Mouse (Mus musculus): ENCODE data around the gene Eprs. TPM values are rescaled to one million over a fixed set of nuclear protein-coding genes. Genes with fewer than 3 reads are reported as not detected.

Gene Eprs
- polyA plus RNA-seq, 1 experiment from 2014 or later, result 163 TPM

- Histone ChIP-seq H3K27me3 (no peaks in the 10 kb centered on the region), H3K9ac (no peak overlapping the region), H3K9me3 (no peaks in the 10 kb centered on the region), H3K4me1 (no peaks in the 10 kb centered on the region), H3K27ac (no peak overlapping the region), H3K36me3 (peaks cover 68% of the 10 kb centered on the region), H3K4me2 (replicated peaks) (no peak overlapping the region), H3K4me3 (no peak overlapping the region)
- no peak for ATAC-seq (ENCODE audit: insufficient number of reproducible peaks, insufficient read depth, low FRiP score, low TSS enrichment)
- WGBS, result 92% methylated on average over 6 of the region's 6 CpGs
These were observed 57.9 kb downstream of the Eprs start for GRCm38 (mm10) chr1:185420776-185421175.

GRCm38 (mm10) chr1:185426583-185426982 lies 63.7 kb downstream of the Eprs start:
- Histone ChIP-seq H3K9me3 (no peaks in the 10 kb centered on the region), H3K27ac (no peak overlapping the region), H3K9ac (no peak overlapping the region), H3K27me3 (no peaks in the 10 kb centered on the region), H3K4me2 (replicated peaks) (no peak overlapping the region), H3K4me1 (no peaks in the 10 kb centered on the region), H3K4me3 (no peak overlapping the region), H3K36me3 (peaks cover 65% of the 10 kb centered on the region)
- WGBS, result 95% methylated on average over 5 of the region's 5 CpGs
- no peak for ATAC-seq (ENCODE audit: insufficient number of reproducible peaks, insufficient read depth, low FRiP score, low TSS enrichment)

DNA sequence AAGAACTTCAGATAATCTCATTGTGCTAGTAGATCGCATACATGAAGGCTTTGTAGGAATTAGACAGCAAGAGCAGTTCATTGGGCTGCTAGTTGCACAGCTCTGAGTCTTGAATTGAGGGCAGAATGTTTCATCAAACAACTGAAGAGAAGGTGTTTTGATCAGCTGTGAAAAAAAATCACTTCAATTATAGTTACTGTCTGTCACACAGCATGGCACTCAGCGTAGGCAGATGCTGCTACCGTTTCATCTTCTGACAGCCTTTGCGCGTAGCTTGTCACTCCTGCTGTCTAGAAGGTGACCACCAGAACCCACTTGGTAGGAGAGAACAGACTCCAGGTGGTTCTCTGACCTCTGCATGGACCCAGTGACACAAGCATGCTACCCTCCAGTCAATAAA lies 67.6 kb downstream of the Eprs start:
- Histone ChIP-seq H3K27ac (no peak overlapping the region), H3K4me3 (no peak overlapping the region), H3K4me1 (no peaks in the 10 kb centered on the region), H3K36me3 (peaks cover 42% of the 10 kb centered on the region), H3K4me2 (replicated peaks) (no peak overlapping the region), H3K9me3 (no peaks in the 10 kb centered on the region), H3K9ac (no peak overlapping the region), H3K27me3 (no peaks in the 10 kb centered on the region)
- no peak for ATAC-seq (ENCODE audit: insufficient number of reproducible peaks, insufficient read depth, low FRiP score, low TSS enrichment)
- WGBS, result 91% methylated on average over 5 of the region's 5 CpGs

GRCm38 (mm10) chr1:185431245-185431997 lies 68.6 kb downstream of the Eprs start:
- H3K36me3 ChIP-seq, result peaks cover 36% of the 10 kb centered on the region
- 80% methylated on average over 6 of the region's 6 CpGs for WGBS
- no peak overlapping the region for H3K9ac ChIP-seq
- no peak overlapping the region for H3K4me2 ChIP-seq (replicated peaks)
- H3K27ac ChIP-seq, result no peak overlapping the region
- H3K4me1 ChIP-seq, result no peaks in the 10 kb centered on the region
- H3K4me3 ChIP-seq, result no peak overlapping the region
- H3K9me3 ChIP-seq, result no peaks in the 10 kb centered on the region
- H3K27me3 ChIP-seq, result no peaks in the 10 kb centered on the region
- ATAC-seq (ENCODE audit: insufficient number of reproducible peaks, insufficient read depth, low FRiP score, low TSS enrichment), result no peak

- Histone ChIP-seq H3K4me2 (replicated peaks) (no peak overlapping the region), H3K36me3 (peaks cover 30% of the 10 kb centered on the region), H3K4me3 (no peak overlapping the region), H3K9me3 (no peaks in the 10 kb centered on the region), H3K27me3 (no peaks in the 10 kb centered on the region), H3K4me1 (no peaks in the 10 kb centered on the region), H3K27ac (no peak overlapping the region), H3K9ac (no peak overlapping the region)
- WGBS, result 73% methylated on average over 13 of the region's 13 CpGs
- no peak for ATAC-seq (ENCODE audit: insufficient number of reproducible peaks, insufficient read depth, low FRiP score, low TSS enrichment)
These were observed 69.1 kb downstream of the Eprs start for GRCm38 (mm10) chr1:185431998-185432317.

GRCm38 (mm10) chr1:185433112-185433511 lies 70.3 kb downstream of the Eprs start:
- Histone ChIP-seq H3K27ac (no peak overlapping the region), H3K4me2 (replicated peaks) (no peak overlapping the region)
- 79% methylated on average over 6 of the region's 6 CpGs for WGBS

GRCm38 (mm10) chr1:185438841-185439580 lies 76.2 kb downstream of the Eprs start:
- Histone ChIP-seq H3K27me3 (no peaks in the 10 kb centered on the region), H3K4me3 (no peak overlapping the region), H3K9me3 (no peaks in the 10 kb centered on the region), H3K4me2 (replicated peaks) (no peak overlapping the region), H3K9ac (no peak overlapping the region), H3K36me3 (no peaks in the 10 kb centered on the region), H3K27ac (no peak overlapping the region), H3K4me1 (no peaks in the 10 kb centered on the region)
- no peak for ATAC-seq (ENCODE audit: insufficient number of reproducible peaks, insufficient read depth, low FRiP score, low TSS enrichment)
- WGBS, result 70% methylated on average over 9 of the region's 9 CpGs

More at GRCm38 (mm10) chr1:185433112-185433511, 70.3 kb downstream of the Eprs start:
- H3K36me3 ChIP-seq, result peaks cover 21% of the 10 kb centered on the region
- no peaks in the 10 kb centered on the region for H3K27me3 ChIP-seq
- H3K4me3 ChIP-seq, result no peak overlapping the region
- ATAC-seq (ENCODE audit: insufficient number of reproducible peaks, insufficient read depth, low FRiP score, low TSS enrichment), result no peak
- H3K9me3 ChIP-seq, result no peaks in the 10 kb centered on the region
- no peak overlapping the region for H3K9ac ChIP-seq
- no peaks in the 10 kb centered on the region for H3K4me1 ChIP-seq

DNA sequence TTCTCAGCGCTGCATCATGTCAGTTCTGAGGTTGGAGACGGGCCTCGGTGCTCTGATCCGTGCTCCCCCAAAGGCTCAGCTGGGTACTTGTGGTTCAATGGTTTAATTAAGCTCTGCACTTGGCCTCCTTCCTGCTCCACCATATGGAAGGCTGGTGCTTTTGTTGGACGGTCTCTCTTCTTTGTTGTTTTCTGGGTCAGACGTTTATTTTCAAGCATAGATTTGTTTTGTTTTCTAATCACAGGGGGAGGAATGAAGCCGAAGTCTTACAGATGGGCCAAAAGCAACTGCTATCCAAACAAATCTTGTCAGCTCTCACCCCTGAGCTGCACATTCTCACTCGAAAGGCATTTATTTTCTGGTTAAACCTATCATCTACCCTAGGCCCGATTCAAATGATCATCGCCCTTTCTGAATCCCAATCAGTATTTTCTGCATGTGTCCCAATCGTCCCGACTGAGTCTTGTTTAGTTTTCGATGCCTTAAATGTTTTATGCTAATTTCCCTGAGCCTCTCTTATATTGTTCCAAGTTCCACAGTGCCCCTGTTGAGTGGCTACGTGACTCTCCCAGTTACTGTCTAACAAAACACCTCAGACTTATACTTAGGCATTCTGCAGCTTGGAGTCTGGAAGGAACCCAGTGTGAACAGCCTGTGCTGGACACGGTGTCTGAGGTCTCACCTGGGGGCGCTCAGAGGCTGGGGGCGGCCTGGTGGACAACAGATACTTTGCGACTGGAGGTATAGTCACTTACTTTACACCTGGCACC lies 79.0 kb downstream of the Eprs start:
- Histone ChIP-seq H3K4me3 (no peak overlapping the region), H3K4me1 (no peaks in the 10 kb centered on the region), H3K36me3 (no peaks in the 10 kb centered on the region), H3K4me2 (replicated peaks) (no peak overlapping the region), H3K27ac (no peak overlapping the region), H3K9ac (no peak overlapping the region), H3K27me3 (no peaks in the 10 kb centered on the region), H3K9me3 (no peaks in the 10 kb centered on the region)
- WGBS, result 70% methylated on average over 18 of the region's 18 CpGs
- ATAC-seq (ENCODE audit: insufficient number of reproducible peaks, insufficient read depth, low FRiP score, low TSS enrichment), result no peak

GRCm38 (mm10) chr1:185448936-185449335 lies 86.1 kb downstream of the Eprs start:
- H3K9me3 ChIP-seq, result no peaks in the 10 kb centered on the region
- ATAC-seq (ENCODE audit: insufficient number of reproducible peaks, insufficient read depth, low FRiP score, low TSS enrichment), result no peak
- no peak overlapping the region for H3K27ac ChIP-seq
- H3K9ac ChIP-seq, result no peak overlapping the region
- H3K36me3 ChIP-seq, result no peaks in the 10 kb centered on the region
- no peak overlapping the region for H3K4me2 ChIP-seq (replicated peaks)
- 0 out of 2 replicates have a peak, but pooled peaks cover 8% of the 10 kb centered on the region for H3K27me3 ChIP-seq
- 85% methylated on average over 7 of the region's 7 CpGs for WGBS
- H3K4me3 ChIP-seq, result no peak overlapping the region
- H3K4me1 ChIP-seq, result no peaks in the 10 kb centered on the region

- peaks cover 16% of the 10 kb centered on the region for H3K27me3 ChIP-seq
- H3K9ac ChIP-seq, result no peak overlapping the region
- 65% methylated on average over 2 of the region's 2 CpGs for WGBS
- no peaks in the 10 kb centered on the region for H3K36me3 ChIP-seq
- no peak overlapping the region for H3K27ac ChIP-seq
- no peak overlapping the region for H3K4me3 ChIP-seq
- ATAC-seq (ENCODE audit: insufficient number of reproducible peaks, insufficient read depth, low FRiP score, low TSS enrichment), result no peak
- no peaks in the 10 kb centered on the region for H3K9me3 ChIP-seq
- H3K4me2 ChIP-seq (replicated peaks), result no peak overlapping the region
- H3K4me1 ChIP-seq, result no peaks in the 10 kb centered on the region
These were observed 86.9 kb downstream of the Eprs start for GRCm38 (mm10) chr1:185449727-185450126.

- WGBS, result 74% methylated on average over 8 of the region's 8 CpGs
- Histone ChIP-seq H3K9me3 (no peaks in the 10 kb centered on the region), H3K4me2 (replicated peaks) (no peak overlapping the region), H3K27me3 (peaks cover 30% of the 10 kb centered on the region), H3K9ac (no peak overlapping the region), H3K36me3 (no peaks in the 10 kb centered on the region), H3K27ac (0 out of 2 replicates have a peak overlapping the region, but pooled peaks have one; percentile 3), H3K4me3 (no peak overlapping the region), H3K4me1 (0 out of 2 replicates have a peak, but pooled peaks cover 7% of the 10 kb centered on the region)
- no peak for ATAC-seq (ENCODE audit: insufficient number of reproducible peaks, insufficient read depth, low FRiP score, low TSS enrichment)
These were observed 88.2 kb downstream of the Eprs start for GRCm38 (mm10) chr1:185451077-185451476.
